Mouse (Mus musculus): ENCODE measurements around the gene Crb2. TPM values are rescaled to one million over a fixed set of nuclear protein-coding genes. Genes with fewer than 3 reads are reported as not detected.

The Crb2 gene
- total and polyA plus RNA-seq, 2 experiments from 2014 or later = 0.46 to 3.7 TPM

DNA sequence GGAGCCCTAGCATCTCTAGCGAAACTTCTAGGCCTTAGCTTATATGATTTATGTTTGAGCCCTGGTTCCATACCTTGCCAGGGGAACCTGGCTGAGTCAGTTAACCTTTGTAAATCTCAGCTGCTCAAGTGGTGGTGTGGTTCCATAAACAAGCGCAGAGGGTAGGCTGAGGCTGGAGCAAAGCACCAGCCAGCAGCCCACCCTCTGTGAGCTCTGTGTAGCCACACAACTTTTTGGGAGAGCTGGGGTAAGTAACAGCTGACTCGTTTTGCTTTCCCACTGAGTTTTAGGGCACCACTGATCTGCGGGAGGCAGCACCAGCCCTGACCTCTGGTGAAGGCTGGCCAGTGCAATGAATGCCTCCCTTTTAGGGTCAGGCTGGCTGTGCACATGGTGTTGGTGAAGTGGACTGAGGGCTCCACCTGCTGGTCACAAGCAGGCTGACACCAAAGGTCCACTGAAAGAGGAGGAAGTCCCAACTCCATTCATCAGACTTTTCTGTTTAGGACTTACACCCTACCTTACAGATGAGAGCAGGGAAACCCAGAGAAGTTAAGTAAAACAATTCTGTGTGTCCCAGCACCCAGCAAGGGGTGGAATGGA is 26.7 kb downstream of the Crb2 start:
- no peaks in the 10 kb centered on the region for H3K9me3 ChIP-seq (replicated peaks; ENCODE audit: control insufficient read depth, low read length)
- H3K27ac ChIP-seq (ENCODE audit: low read depth) = no peak overlapping the region
- no peaks in the 10 kb centered on the region for H3K27me3 ChIP-seq (ENCODE audit: control insufficient read depth, insufficient read depth, low read length)
- H3K4me3 ChIP-seq (ENCODE audit: low read depth, low read length) = no peak overlapping the region
- H3K9ac ChIP-seq (replicated peaks; ENCODE audit: low read depth, low read length) = no peak overlapping the region
- no peak overlapping the region for H3K4me2 ChIP-seq (ENCODE audit: low read depth, low read length)
- TF ChIP-seq EP300 (IDR thresholded peaks at IDR 0.05; ENCODE audit: low read depth) (no peak), CTCF (IDR thresholded peaks at IDR 0.05; ENCODE audit: low read depth) (peak; percentile 95)
- ATAC-seq (ENCODE audit: insufficient read depth, low read depth) = peak; percentile 77
- peaks cover 14% of the 10 kb centered on the region; the same call in 1 of the 2 replicates for H3K36me3 ChIP-seq (replicated peaks; ENCODE audit: control insufficient read depth, insufficient read depth, low read length)
- DNase-seq (ENCODE audit: low spot score) = peak; percentile 69
- 46% methylated on average over 4 of the region's 4 CpGs for WGBS
- H3K4me1 ChIP-seq (ENCODE audit: control insufficient read depth, insufficient read depth) = no peaks in the 10 kb centered on the region

DNA sequence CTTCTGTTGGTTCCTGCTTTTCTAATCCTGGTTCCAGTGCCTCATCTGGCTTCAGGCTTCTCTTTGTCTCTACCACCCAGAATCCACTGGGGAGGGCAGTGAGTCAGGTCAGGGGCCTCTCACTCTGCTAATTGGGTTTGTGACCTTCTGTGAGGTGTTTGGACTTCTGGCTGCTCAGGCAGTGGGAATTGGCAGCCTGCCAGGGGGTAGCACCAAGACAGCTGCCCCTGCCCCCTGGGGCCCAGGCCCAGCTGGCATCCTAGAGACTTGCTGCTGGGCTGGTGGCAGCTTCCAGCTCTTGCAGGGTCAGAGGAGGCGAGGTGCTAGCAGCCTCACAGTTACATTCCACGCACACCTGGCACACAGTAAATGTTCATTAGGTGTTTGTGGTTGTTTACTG is 35.6 kb downstream of the Crb2 start:
- Histone ChIP-seq H3K9ac (replicated peaks; ENCODE audit: low read depth, low read length) (no peak overlapping the region), H3K4me2 (ENCODE audit: low read depth, low read length) (no peak overlapping the region), H3K4me3 (ENCODE audit: low read depth, low read length) (no peak overlapping the region), H3K4me1 (ENCODE audit: control insufficient read depth, insufficient read depth) (0 out of 2 replicates have a peak, but pooled peaks cover 3% of the 10 kb centered on the region), H3K27ac (ENCODE audit: low read depth) (no peak overlapping the region), H3K9me3 (replicated peaks; ENCODE audit: control insufficient read depth, low read length) (no peaks in the 10 kb centered on the region), H3K36me3 (replicated peaks; ENCODE audit: control insufficient read depth, insufficient read depth, low read length) (peaks cover 23% of the 10 kb centered on the region), H3K27me3 (ENCODE audit: control insufficient read depth, insufficient read depth, low read length) (no peaks in the 10 kb centered on the region)
- no peak for DNase-seq (ENCODE audit: low spot score)
- ATAC-seq (ENCODE audit: insufficient read depth, low read depth) = peak; percentile 16; the same call in 1 of the 2 replicates
- TF ChIP-seq CTCF (IDR thresholded peaks at IDR 0.05; ENCODE audit: low read depth) (no peak), EP300 (IDR thresholded peaks at IDR 0.05; ENCODE audit: low read depth) (no peak)
- WGBS = 60% methylated on average over 2 of the region's 2 CpGs

- H3K4me2 ChIP-seq (ENCODE audit: low read depth, low read length) = no peak overlapping the region
- H3K36me3 ChIP-seq (replicated peaks; ENCODE audit: control insufficient read depth, insufficient read depth, low read length) = peaks cover 26% of the 10 kb centered on the region
- no peaks in the 10 kb centered on the region for H3K27me3 ChIP-seq (ENCODE audit: control insufficient read depth, insufficient read depth, low read length)
- ATAC-seq (ENCODE audit: insufficient read depth, low read depth) = no peak
- no peak overlapping the region for H3K4me3 ChIP-seq (ENCODE audit: low read depth, low read length)
- WGBS = 87% methylated on average over 5 of the region's 5 CpGs
- H3K9me3 ChIP-seq (replicated peaks; ENCODE audit: control insufficient read depth, low read length) = no peaks in the 10 kb centered on the region
- no peak overlapping the region for H3K9ac ChIP-seq (replicated peaks; ENCODE audit: low read depth, low read length)
- no peak overlapping the region for H3K27ac ChIP-seq (ENCODE audit: low read depth)
- TF ChIP-seq EP300 (IDR thresholded peaks at IDR 0.05; ENCODE audit: low read depth) (no peak), CTCF (IDR thresholded peaks at IDR 0.05; ENCODE audit: low read depth) (no peak)
- H3K4me1 ChIP-seq (ENCODE audit: control insufficient read depth, insufficient read depth) = 0 out of 2 replicates have a peak, but pooled peaks cover 3% of the 10 kb centered on the region
- no peak for DNase-seq (ENCODE audit: low spot score)
Observed at GRCm38 (mm10) chr2:37812401-37812800, 36.4 kb downstream of the Crb2 start.

- 0 out of 2 replicates have a peak, but pooled peaks cover 3% of the 10 kb centered on the region for H3K4me1 ChIP-seq (ENCODE audit: control insufficient read depth, insufficient read depth)
- no peak overlapping the region for H3K4me2 ChIP-seq (ENCODE audit: low read depth, low read length)
- no peaks in the 10 kb centered on the region for H3K27me3 ChIP-seq (ENCODE audit: control insufficient read depth, insufficient read depth, low read length)
- peaks cover 27% of the 10 kb centered on the region; the same call in 1 of the 2 replicates for H3K36me3 ChIP-seq (replicated peaks; ENCODE audit: control insufficient read depth, insufficient read depth, low read length)
- DNase-seq (ENCODE audit: low spot score) = no peak
- 75% methylated on average over 8 of the region's 8 CpGs for WGBS
- H3K4me3 ChIP-seq (ENCODE audit: low read depth, low read length) = no peak overlapping the region
- no peak overlapping the region for H3K9ac ChIP-seq (replicated peaks; ENCODE audit: low read depth, low read length)
- no peak for ATAC-seq (ENCODE audit: insufficient read depth, low read depth)
- H3K27ac ChIP-seq (ENCODE audit: low read depth) = no peak overlapping the region
- no peaks in the 10 kb centered on the region for H3K9me3 ChIP-seq (replicated peaks; ENCODE audit: control insufficient read depth, low read length)
- TF ChIP-seq CTCF (IDR thresholded peaks at IDR 0.05; ENCODE audit: low read depth) = no peak
- TF ChIP-seq EP300 (IDR thresholded peaks at IDR 0.05; ENCODE audit: low read depth) = no peak
Observed at GRCm38 (mm10) chr2:37814820-37815361, 38.8 kb downstream of the Crb2 start.

- Histone ChIP-seq H3K36me3 (replicated peaks; ENCODE audit: control insufficient read depth, insufficient read depth, low read length) (peaks cover 26% of the 10 kb centered on the region; the same call in 1 of the 2 replicates), H3K27ac (ENCODE audit: low read depth) (no peak overlapping the region), H3K27me3 (ENCODE audit: control insufficient read depth, insufficient read depth, low read length) (no peaks in the 10 kb centered on the region), H3K4me3 (ENCODE audit: low read depth, low read length) (no peak overlapping the region), H3K4me1 (ENCODE audit: control insufficient read depth, insufficient read depth) (0 out of 2 replicates have a peak, but pooled peaks cover 3% of the 10 kb centered on the region), H3K9ac (replicated peaks; ENCODE audit: low read depth, low read length) (no peak overlapping the region), H3K4me2 (ENCODE audit: low read depth, low read length) (no peak overlapping the region), H3K9me3 (replicated peaks; ENCODE audit: control insufficient read depth, low read length) (no peaks in the 10 kb centered on the region)
- ATAC-seq (ENCODE audit: insufficient read depth, low read depth) (peak; percentile 72), DNase-seq (ENCODE audit: low spot score) (peak; percentile 75)
- WGBS = 7% methylated on average over 3 of the region's 3 CpGs
- TF ChIP-seq EP300 (IDR thresholded peaks at IDR 0.05; ENCODE audit: low read depth) (no peak), CTCF (IDR thresholded peaks at IDR 0.05; ENCODE audit: low read depth) (peak; percentile 99)
Observed at GRCm38 (mm10) chr2:37815676-37816075, 39.6 kb downstream of the Crb2 start.

Data from heart, postnatal 0 days (tissue).